Mouse (Mus musculus) CH12F3 (cell line): ENCODE measurements around the gene Ccm2.

Experiments used
- in situ Hi-C: fragments of 300-500 bp; cut with MboI; formaldehyde crosslinking; loops from 2 replicates; pipeline ENCODE4 v1.14.3; 2020; ENCODE audit warnings: low sequenced_read_pairs

Gene Ccm2

GRCm38 (mm10) chr11:6579361-6579760, 32.7 kb downstream of the Ccm2 start:
- in situ Hi-C loops: no loop called here

GRCm38 (mm10) chr11:6580065-6580750, 33.5 kb downstream of the Ccm2 start:
- in situ Hi-C loops: no loop called here

DNA sequence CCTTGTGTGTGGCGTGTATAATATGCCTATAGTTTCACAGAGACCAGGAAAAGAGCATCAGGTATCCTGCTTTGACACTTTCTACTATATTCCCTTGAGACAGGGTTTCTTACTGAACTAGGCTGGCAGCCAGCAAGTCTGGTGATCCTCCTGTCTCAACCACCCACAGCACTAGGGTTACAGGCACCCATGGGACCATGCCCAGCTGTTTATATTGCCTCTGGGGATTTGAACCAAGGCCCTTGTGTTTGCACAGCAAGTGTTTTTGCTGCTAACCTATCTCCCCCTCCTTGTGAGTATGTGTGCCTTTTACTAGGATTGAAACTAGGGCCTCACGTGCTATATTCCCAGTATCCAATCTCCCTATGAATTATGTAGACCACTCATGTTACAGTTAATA, 34.9 kb downstream of the Ccm2 start:
- in situ Hi-C loops: no loop called here

- in situ Hi-C loops: no loop called here
These were observed 39.1 kb downstream of the Ccm2 start for GRCm38 (mm10) chr11:6585748-6586147.

DNA sequence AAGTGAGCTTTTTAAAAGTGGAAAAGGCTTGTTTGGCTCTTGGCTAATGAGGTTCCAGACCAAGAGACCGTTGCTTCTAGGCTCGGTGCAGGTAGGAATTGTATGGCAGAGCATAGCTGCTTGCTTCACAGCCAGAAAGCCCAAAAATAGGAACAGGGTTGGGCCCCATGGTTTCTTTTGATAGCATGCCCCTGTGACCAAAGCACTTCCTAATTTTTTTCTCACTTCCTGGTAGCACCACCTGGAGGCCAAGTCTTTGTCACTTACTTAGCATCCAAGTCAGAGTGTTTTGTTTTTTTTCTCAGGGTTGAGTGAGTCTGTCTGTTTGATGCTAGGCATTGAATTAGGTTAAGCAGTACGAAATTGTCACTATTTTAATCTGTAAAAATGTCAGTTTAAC, 40.0 kb downstream of the Ccm2 start:
- in situ Hi-C loops: no loop called here

DNA sequence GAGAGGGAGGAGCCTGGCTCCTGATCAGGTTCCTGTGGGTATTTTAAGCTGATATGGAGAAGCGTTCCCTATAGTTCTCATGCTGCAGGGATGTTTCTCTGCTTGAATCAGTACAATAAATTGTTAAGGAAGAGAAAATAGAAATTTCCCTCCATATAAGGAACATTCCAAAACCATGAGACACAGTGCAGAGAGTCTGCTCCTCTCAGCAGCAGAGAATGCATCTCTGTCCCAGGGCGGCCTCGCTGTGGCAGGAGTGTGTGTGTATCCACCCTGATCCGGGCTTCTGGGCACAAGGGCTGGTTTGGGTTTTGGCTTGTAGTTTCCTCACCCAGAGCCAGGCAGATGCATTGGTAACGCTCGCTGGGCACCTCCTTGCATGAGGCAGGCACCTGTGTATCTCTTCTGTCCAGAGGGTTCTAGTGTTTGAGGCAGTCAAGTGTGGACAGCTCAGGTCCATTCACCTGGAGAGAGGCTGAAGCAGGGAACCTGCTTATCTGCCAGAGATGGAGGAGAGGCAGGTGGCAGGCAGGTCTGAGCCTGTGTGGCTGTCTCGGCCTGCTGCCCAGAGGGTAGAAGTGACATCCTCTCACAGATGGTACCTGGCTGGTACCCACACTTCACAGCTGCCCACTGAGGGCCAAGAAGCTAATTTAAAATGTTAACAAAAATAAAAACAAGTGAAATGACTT, 40.7 kb downstream of the Ccm2 start:
- in situ Hi-C loops: no loop called here

GRCm38 (mm10) chr11:6588295-6588694, 41.6 kb downstream of the Ccm2 start:
- in situ Hi-C loops: no loop called here

DNA sequence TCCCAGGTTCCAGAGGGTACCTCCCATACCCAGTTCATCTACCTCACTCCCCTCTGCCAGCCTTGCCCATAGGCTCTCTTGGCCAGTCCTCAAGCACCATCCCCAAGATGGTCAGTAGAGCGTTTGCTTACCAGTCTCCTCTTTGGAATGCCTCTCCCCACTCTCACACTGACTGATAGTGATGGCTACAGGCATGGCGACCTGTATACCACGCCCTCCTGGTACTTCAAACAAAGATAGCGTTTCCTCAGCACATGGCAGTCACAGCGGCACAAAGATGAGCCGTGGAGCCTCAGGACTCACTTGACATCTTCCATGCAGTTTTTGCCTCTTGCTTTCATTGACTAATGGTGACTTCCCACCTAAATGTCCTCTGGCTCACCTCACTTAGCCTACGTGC, 43.2 kb downstream of the Ccm2 start:
- in situ Hi-C loops: no loop called here

DNA sequence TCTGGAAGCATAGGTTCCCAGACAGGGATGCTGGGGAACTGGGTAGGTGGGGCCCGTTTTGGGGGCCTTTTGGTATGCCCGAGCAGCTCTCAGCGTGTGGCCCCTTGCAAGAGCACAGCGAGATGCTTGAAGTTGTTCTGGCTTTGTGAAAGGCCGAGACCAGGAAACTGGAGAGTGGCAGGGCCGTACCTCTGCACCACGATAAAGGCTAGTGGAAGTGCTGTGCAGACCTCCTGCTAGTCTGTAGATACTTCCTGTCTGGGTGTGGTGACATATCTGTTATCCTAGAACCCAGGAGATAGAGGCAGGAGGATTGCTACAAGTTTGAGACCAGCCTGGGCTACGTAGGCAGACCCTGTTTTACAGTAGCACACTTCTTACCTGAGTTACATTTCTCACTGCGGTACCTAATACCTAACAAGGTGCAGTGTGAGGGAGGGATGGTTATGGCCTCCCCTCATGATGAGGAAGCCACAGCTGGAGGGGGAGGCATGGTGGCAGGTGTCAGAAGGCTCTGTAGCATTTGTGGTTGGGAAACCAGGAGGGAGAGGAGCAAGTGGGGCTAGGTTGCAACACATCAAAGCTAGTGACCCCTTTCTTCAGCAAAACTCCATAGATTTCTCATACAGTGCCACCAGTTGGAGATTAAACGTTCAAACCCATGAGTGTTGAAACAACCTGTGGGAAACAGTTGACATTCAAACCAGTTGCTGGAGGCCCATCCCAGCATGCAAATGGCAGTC, 44.4 kb downstream of the Ccm2 start:
- in situ Hi-C loops: no loop called here

DNA sequence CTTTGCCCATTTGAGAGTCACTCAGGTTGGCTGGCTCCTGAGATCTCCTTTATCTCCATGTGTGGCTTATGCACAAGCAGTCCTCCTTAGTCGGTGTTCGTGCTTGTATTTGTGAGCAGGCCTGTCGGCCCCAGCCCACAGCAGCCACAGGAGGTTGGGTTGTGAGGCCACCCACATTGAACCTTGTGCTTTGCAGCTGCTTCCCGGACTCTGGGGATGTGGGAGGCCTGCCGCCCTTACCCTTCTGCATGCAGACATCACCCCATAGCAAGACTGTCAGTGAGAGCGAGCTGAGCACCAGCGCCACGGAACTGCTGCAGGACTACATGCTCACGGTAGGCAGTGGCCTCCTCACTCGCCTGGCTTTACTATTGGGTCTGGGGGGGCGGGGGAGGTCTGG, 46.7 kb downstream of the Ccm2 start:
- in situ Hi-C loops: no loop called here

- in situ Hi-C loops: no loop called here
These were observed 48.2 kb downstream of the Ccm2 start for GRCm38 (mm10) chr11:6594845-6595244.

DNA sequence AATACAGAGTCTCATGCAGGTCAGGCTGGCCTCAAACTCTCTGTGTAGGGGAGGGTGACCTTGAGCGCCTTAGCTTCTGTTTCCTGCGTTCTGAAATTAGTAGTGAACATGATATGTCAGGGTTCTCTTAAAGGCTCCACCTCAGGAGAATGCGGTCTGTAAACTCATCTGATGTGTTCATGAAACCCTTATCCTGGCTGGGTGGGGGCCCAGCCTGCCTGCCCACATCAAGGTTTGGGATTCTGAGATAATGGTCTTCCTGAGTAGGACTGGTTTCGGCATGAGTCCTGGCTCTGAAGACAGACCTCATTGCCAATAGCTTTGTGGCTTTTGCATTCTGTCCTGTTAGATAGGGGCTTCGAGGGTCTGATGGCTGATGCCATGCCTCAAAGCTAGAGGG, 48.7 kb downstream of the Ccm2 start:
- in situ Hi-C loops: no loop called here

- in situ Hi-C loops: no loop called here
These were observed 49.5 kb downstream of the Ccm2 start for GRCm38 (mm10) chr11:6596205-6596604.

- in situ Hi-C loops: no loop called here
These were observed 49.9 kb downstream of the Ccm2 start for GRCm38 (mm10) chr11:6596616-6597015.

DNA sequence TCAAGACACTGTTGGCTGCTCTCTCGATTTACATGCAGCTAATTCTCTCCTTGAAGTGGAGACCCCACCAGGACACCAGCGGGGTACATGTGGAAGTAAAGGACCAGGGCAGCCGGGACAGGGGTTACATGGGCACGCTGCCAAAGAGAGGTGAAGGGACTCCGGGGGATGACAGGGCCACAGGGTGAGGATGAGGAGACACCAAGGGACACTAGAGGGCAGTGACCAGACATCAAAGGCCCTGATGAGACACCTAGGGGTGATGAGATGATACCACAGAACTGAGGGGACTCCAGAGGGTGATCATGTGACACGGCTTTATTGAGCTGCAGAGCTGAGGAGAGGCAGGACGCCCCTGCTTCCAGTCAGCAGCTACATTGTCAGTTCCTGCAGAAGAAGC, 50.8 kb downstream of the Ccm2 start:
- in situ Hi-C loops: no loop called here

GRCm38 (mm10) chr11:6598191-6598889, 51.7 kb downstream of the Ccm2 start:
- in situ Hi-C loops: no loop called here

DNA sequence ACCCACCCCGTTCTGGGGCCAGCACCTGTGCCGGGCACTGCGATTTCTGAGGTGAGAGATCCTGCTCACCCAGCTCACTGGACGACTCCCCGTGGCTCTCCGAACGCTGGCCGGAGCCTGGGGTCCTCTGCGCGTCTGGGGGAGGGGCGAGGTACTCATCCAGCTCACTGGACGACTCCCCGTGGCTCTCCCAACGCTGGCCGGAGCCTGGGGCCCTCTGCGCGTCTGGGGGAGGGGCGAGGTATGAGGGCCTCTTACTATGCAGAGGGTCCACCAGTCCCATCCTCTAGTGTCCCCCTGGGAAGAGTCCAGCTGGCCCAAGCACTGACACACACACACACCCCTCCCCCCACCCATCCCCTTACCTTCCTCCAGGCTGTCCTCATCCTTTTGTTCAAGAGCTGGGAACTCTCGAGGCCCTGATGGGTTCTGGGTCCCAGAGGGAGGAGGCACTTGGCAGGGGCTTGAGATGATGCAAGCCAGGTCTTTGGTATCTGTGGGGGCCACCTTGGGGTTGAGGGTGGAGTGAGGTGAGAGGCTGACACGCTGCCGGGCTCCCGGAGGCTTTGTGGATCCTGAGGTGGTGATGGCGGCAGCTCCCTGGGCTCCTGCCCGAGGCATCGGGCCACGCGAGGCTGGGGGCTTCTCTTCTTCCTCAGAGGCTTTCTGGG, 52.5 kb downstream of the Ccm2 start:
- in situ Hi-C loops: no loop called here

DNA sequence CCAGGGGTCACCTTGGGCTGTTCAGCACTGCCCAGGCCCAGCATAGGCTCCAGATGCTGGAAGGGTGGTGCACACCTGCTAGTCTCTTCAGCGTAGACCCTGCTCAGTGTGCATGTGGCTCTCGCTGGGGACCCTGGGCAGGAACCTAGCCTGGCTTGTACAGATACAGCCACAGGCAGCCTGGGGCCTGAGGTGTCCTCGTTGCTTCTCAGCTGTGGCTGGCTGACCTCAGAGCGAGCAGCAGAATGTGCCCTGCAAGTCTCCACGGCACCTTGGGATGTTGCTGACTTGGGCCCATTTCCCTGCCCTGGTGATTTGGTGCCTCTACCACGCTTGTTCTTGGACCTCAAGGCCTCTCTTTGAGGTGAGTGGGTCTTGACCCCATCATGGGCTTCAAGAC, 53.1 kb downstream of the Ccm2 start:
- in situ Hi-C loops: no loop called here

DNA sequence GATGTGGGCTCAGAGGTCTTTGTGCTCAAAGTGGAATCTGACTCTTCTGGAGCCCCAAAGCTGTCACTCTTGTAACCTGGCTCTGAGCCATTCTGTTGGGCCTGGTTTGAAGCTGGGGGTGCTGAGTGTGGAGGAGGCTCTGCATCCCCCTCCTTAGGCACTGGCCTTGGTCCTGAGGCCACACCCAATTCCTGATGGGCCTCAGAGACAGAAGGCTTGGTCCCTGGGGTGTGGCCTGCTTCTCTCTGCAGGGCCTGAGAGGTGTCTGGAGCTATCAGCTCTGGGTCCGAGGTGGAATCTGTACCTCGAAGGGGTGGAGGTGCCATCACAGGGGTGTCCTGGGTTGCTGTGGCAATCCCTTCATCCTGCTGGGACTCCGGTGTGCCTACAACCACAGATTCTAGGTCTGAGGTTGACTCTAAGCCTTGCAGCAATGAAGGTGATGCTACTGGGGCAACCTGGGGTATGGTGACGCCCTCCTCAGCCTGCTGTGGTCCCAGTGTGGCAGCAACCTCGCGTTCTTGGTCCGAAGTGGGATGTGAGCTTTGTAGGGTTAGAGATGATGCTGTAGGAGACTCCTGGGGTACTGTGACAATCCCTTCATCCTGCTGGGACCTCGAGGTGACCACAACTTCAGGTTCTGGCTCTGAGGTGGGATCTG, 53.7 kb downstream of the Ccm2 start:
- in situ Hi-C loops: no loop called here
